Mouse (Mus musculus) stomach, embryonic 16.5 days (tissue): ENCODE results near the gene 4932415D10Rik. TPM values are rescaled to one million over a fixed set of nuclear protein-coding genes. Genes with fewer than 3 reads are reported as not detected.

Source experiments
- ATAC-seq: fragments of 200-750 bp; cut with Nextera tagmentation; 2 replicates; pipeline ENCODE4 v1.8.0; 2017; ENCODE audit warnings: moderate number of reproducible peaks, moderate TSS enrichment; ENCODE audit not compliant: insufficient read depth, low FRiP score
- H3K27ac ChIP-seq: fragments of 300-500 bp; sonication (generic); 2 replicates; pipeline ENCODE4 v1.5.1; 2014; ENCODE audit warnings: low read length
- H3K27me3 ChIP-seq: fragments of 300-500 bp; sonication (generic); 2 replicates; pipeline ENCODE4 v1.6.1; 2014; ENCODE audit warnings: low read length, control low read depth, mixed read lengths; ENCODE audit not compliant: control insufficient read depth, insufficient read depth
- H3K36me3 ChIP-seq: fragments of 300-500 bp; sonication (generic); 2 replicates; pipeline ENCODE4 v1.6.1; 2014; ENCODE audit warnings: low read length; ENCODE audit not compliant: control insufficient read depth, insufficient read depth
- H3K4me1 ChIP-seq: fragments of 300-500 bp; sonication (generic); 2 replicates; pipeline ENCODE4 v1.6.1; 2014; ENCODE audit warnings: low read length, control low read depth, mixed read lengths; ENCODE audit not compliant: control insufficient read depth, insufficient read depth
- H3K4me2 ChIP-seq: fragments of 300-500 bp; sonication (generic); 2 replicates; pipeline ENCODE4 v1.6.1; 2014; ENCODE audit warnings: low read depth, low read length, mixed read lengths
- H3K4me3 ChIP-seq: fragments of 300-500 bp; sonication (generic); replicated peaks from 2 replicates; pipeline ENCODE4 v1.5.1; 2014; ENCODE audit warnings: mild to moderate bottlenecking, low read length
- H3K9ac ChIP-seq: fragments of 300-500 bp; sonication (generic); 2 replicates; pipeline ENCODE4 v1.6.1; 2014; ENCODE audit warnings: low read length
- H3K9me3 ChIP-seq: fragments of 300-500 bp; sonication (generic); replicated peaks from 2 replicates; pipeline ENCODE4 v1.6.1; 2016; ENCODE audit warnings: low read length, control low read depth; ENCODE audit not compliant: control insufficient read depth
- WGBS: fragments of 180-500 bp; shearing (Covaris S2); extraction: QIAGEN DNeasy Blood & Tissue Kit; methylation state at CpG from one replicate; pipeline ENCODE4 v1.1.7; 2014; 5-methylcytosine and 5-hydroxymethylcytosine counted together
- polyA plus RNA-seq: library from polyadenylated mRNA; unstranded; fragments of >200 nt; fragmentation: Nextera tagmentation; extraction: Ambion mirVana; gene quantifications from 2 replicates; pipeline ENCODE4 v1.2.1, GENCODE M21; 2015

Gene 4932415D10Rik
- polyA plus RNA-seq, 1 experiment from 2014 or later, result not detected

- peak overlapping the region; percentile 47; the same call in 1 of the 2 replicates for H3K27ac ChIP-seq
- H3K4me3 ChIP-seq, result peak overlapping the region; percentile 61
- no peaks in the 10 kb centered on the region for H3K27me3 ChIP-seq
- H3K9me3 ChIP-seq, result peaks cover 6% of the 10 kb centered on the region
- peaks cover 6% of the 10 kb centered on the region for H3K36me3 ChIP-seq
- H3K9ac ChIP-seq, result peak overlapping the region; percentile 74
- H3K4me1 ChIP-seq, result no peaks in the 10 kb centered on the region
- peak overlapping the region; percentile 72 for H3K4me2 ChIP-seq
- no peak for ATAC-seq
- WGBS, result 67% methylated on average over 5 of the region's 5 CpGs
Measured at GRCm38 (mm10) chr10:82241401-82241788, 75.0 kb downstream of the 4932415D10Rik start.

- Histone ChIP-seq H3K27ac (peak within 1 kb of the TSS; percentile 47), H3K4me1 (no peaks in the 10 kb centered on the region), H3K4me3 (peak within 1 kb of the TSS; percentile 61), H3K4me2 (peak within 1 kb of the TSS; percentile 72), H3K27me3 (no peaks in the 10 kb centered on the region), H3K9ac (peak within 1 kb of the TSS; percentile 74), H3K9me3 (peaks cover 7% of the 10 kb centered on the region), H3K36me3 (peaks cover 7% of the 10 kb centered on the region)
- 4% methylated on average over 27 of the region's 27 CpGs for WGBS
- ATAC-seq, result peak; percentile 99
Measured at GRCm38 (mm10) chr10:82240742-82241400, 75.5 kb downstream of the 4932415D10Rik start, which contains the start of gene Zfp938. TSS of gene Zfp938 (minus strand) at chr10:82241280.

Other genes with a start within 250 kb of the 4932415D10Rik start
- gene BC024063, start 233.2 kb downstream of the 4932415D10Rik start, polyA plus RNA-seq, result 3.5 and 4.1 TPM in 2 replicates
- gene AU041133, start 188.6 kb downstream of the 4932415D10Rik start, polyA plus RNA-seq, result 4.4 and 5.3 TPM in 2 replicates
- gene Zfp938, start 75.3 kb downstream of the 4932415D10Rik start, polyA plus RNA-seq, result 14.5 and 15.2 TPM in 2 replicates
- 6.2 and 8.5 TPM in 2 replicates for gene Gm4924, start 37.7 kb upstream of the 4932415D10Rik start, polyA plus RNA-seq
- not detected in 2 replicates for gene Gm1553, start 176.0 kb upstream of the 4932415D10Rik start, polyA plus RNA-seq